Mouse (Mus musculus): ENCODE data around the gene Ppp1r9a. TPM values are rescaled to one million over a fixed set of nuclear protein-coding genes. Genes with fewer than 3 reads are reported as not detected.
A peak's percentile ranks its signal among the peaks of the same experiment; 100 is the strongest.

The Ppp1r9a gene
- polyA plus RNA-seq, 1 experiment, result 3.5 TPM

- WGBS, result 78% methylated on average over 5 of the region's 5 CpGs
- H3K4me3 ChIP-seq (replicated peaks; ENCODE audit: control insufficient read depth, low read depth, low read length), result no peak overlapping the region
- no peaks in the 10 kb centered on the region for H3K4me1 ChIP-seq (ENCODE audit: control insufficient read depth, insufficient read depth, low read length)
- TF ChIP-seq POLR2A (IDR thresholded peaks at IDR 0.05; ENCODE audit: borderline replicate concordance, control insufficient read depth, low read depth, low read length) (no peak), CTCF (IDR thresholded peaks at IDR 0.05; ENCODE audit: control insufficient read depth, insufficient read depth, low read length) (no peak)
- no peak overlapping the region for H3K27ac ChIP-seq (ENCODE audit: control insufficient read depth, insufficient read depth, low read depth, low read length, poor library complexity)
Measured at GRCm38 (mm10) chr6:5080496-5080895, 177.8 kb downstream of the Ppp1r9a start.

GRCm38 (mm10) chr6:5081099-5081498 lies 178.4 kb downstream of the Ppp1r9a start:
- no peak overlapping the region for H3K27ac ChIP-seq (ENCODE audit: control insufficient read depth, insufficient read depth, low read depth, low read length, poor library complexity)
- TF ChIP-seq POLR2A (IDR thresholded peaks at IDR 0.05; ENCODE audit: borderline replicate concordance, control insufficient read depth, low read depth, low read length) (no peak), CTCF (IDR thresholded peaks at IDR 0.05; ENCODE audit: control insufficient read depth, insufficient read depth, low read length) (no peak)
- WGBS, result 7% methylated on average over 8 of the region's 8 CpGs
- no peaks in the 10 kb centered on the region for H3K4me1 ChIP-seq (ENCODE audit: control insufficient read depth, insufficient read depth, low read length)
- no peak overlapping the region for H3K4me3 ChIP-seq (replicated peaks; ENCODE audit: control insufficient read depth, low read depth, low read length)

GRCm38 (mm10) chr6:5082144-5082543 lies 179.4 kb downstream of the Ppp1r9a start:
- Histone ChIP-seq H3K4me1 (ENCODE audit: control insufficient read depth, insufficient read depth, low read length) (no peaks in the 10 kb centered on the region), H3K27ac (ENCODE audit: control insufficient read depth, insufficient read depth, low read depth, low read length, poor library complexity) (no peak overlapping the region), H3K4me3 (replicated peaks; ENCODE audit: control insufficient read depth, low read depth, low read length) (no peak overlapping the region)
- no peak for TF ChIP-seq CTCF (IDR thresholded peaks at IDR 0.05; ENCODE audit: control insufficient read depth, insufficient read depth, low read length)
- no peak for TF ChIP-seq POLR2A (IDR thresholded peaks at IDR 0.05; ENCODE audit: borderline replicate concordance, control insufficient read depth, low read depth, low read length)

GRCm38 (mm10) chr6:5082740-5083139 lies 180.0 kb downstream of the Ppp1r9a start:
- WGBS, result 72% methylated on average over 2 of the region's 2 CpGs
- Histone ChIP-seq H3K4me3 (replicated peaks; ENCODE audit: control insufficient read depth, low read depth, low read length) (no peak overlapping the region), H3K4me1 (ENCODE audit: control insufficient read depth, insufficient read depth, low read length) (no peaks in the 10 kb centered on the region), H3K27ac (ENCODE audit: control insufficient read depth, insufficient read depth, low read depth, low read length, poor library complexity) (no peak overlapping the region)
- no peak for TF ChIP-seq POLR2A (IDR thresholded peaks at IDR 0.05; ENCODE audit: borderline replicate concordance, control insufficient read depth, low read depth, low read length)
- no peak for TF ChIP-seq CTCF (IDR thresholded peaks at IDR 0.05; ENCODE audit: control insufficient read depth, insufficient read depth, low read length)

GRCm38 (mm10) chr6:5083957-5084356 lies 181.2 kb downstream of the Ppp1r9a start:
- no peak overlapping the region for H3K27ac ChIP-seq (ENCODE audit: control insufficient read depth, insufficient read depth, low read depth, low read length, poor library complexity)
- no peaks in the 10 kb centered on the region for H3K4me1 ChIP-seq (ENCODE audit: control insufficient read depth, insufficient read depth, low read length)
- no peak overlapping the region for H3K4me3 ChIP-seq (replicated peaks; ENCODE audit: control insufficient read depth, low read depth, low read length)
- TF ChIP-seq CTCF (IDR thresholded peaks at IDR 0.05; ENCODE audit: control insufficient read depth, insufficient read depth, low read length), result no peak
- TF ChIP-seq POLR2A (IDR thresholded peaks at IDR 0.05; ENCODE audit: borderline replicate concordance, control insufficient read depth, low read depth, low read length), result no peak
- WGBS, result 42% methylated on average over 4 of the region's 4 CpGs

GRCm38 (mm10) chr6:5091873-5092272 lies 189.2 kb downstream of the Ppp1r9a start:
- TF ChIP-seq POLR2A (IDR thresholded peaks at IDR 0.05; ENCODE audit: borderline replicate concordance, control insufficient read depth, low read depth, low read length), result no peak
- no peak for TF ChIP-seq CTCF (IDR thresholded peaks at IDR 0.05; ENCODE audit: control insufficient read depth, insufficient read depth, low read length)
- Histone ChIP-seq H3K4me1 (ENCODE audit: control insufficient read depth, insufficient read depth, low read length) (peaks cover 4% of the 10 kb centered on the region), H3K4me3 (replicated peaks; ENCODE audit: control insufficient read depth, low read depth, low read length) (no peak overlapping the region), H3K27ac (ENCODE audit: control insufficient read depth, insufficient read depth, low read depth, low read length, poor library complexity) (no peak overlapping the region)
- WGBS, result 84% methylated on average over 7 of the region's 7 CpGs

- H3K4me1 ChIP-seq (ENCODE audit: control insufficient read depth, insufficient read depth, low read length), result peaks cover 4% of the 10 kb centered on the region
- H3K4me3 ChIP-seq (replicated peaks; ENCODE audit: control insufficient read depth, low read depth, low read length), result no peak overlapping the region
- TF ChIP-seq POLR2A (IDR thresholded peaks at IDR 0.05; ENCODE audit: borderline replicate concordance, control insufficient read depth, low read depth, low read length) (no peak), CTCF (IDR thresholded peaks at IDR 0.05; ENCODE audit: control insufficient read depth, insufficient read depth, low read length) (no peak)
- H3K27ac ChIP-seq (ENCODE audit: control insufficient read depth, insufficient read depth, low read depth, low read length, poor library complexity), result no peak overlapping the region
- 38% methylated on average over 4 of the region's 4 CpGs for WGBS
Measured at GRCm38 (mm10) chr6:5092795-5093194, 190.1 kb downstream of the Ppp1r9a start.

- H3K4me1 ChIP-seq (ENCODE audit: control insufficient read depth, insufficient read depth, low read length), result peaks cover 4% of the 10 kb centered on the region
- H3K27ac ChIP-seq (ENCODE audit: control insufficient read depth, insufficient read depth, low read depth, low read length, poor library complexity), result peak overlapping the region; percentile 35; the same call in 1 of the 2 replicates
- WGBS, result 2% methylated on average over 4 of the region's 4 CpGs
- TF ChIP-seq CTCF (IDR thresholded peaks at IDR 0.05; ENCODE audit: control insufficient read depth, insufficient read depth, low read length) (no peak), POLR2A (IDR thresholded peaks at IDR 0.05; ENCODE audit: borderline replicate concordance, control insufficient read depth, low read depth, low read length) (no peak)
- no peak overlapping the region for H3K4me3 ChIP-seq (replicated peaks; ENCODE audit: control insufficient read depth, low read depth, low read length)
Measured at GRCm38 (mm10) chr6:5093516-5093915, 190.8 kb downstream of the Ppp1r9a start.

- no peak overlapping the region for H3K4me3 ChIP-seq (replicated peaks; ENCODE audit: control insufficient read depth, low read depth, low read length)
- no peak for TF ChIP-seq POLR2A (IDR thresholded peaks at IDR 0.05; ENCODE audit: borderline replicate concordance, control insufficient read depth, low read depth, low read length)
- no peak for TF ChIP-seq CTCF (IDR thresholded peaks at IDR 0.05; ENCODE audit: control insufficient read depth, insufficient read depth, low read length)
- 86% methylated on average over 9 of the region's 9 CpGs for WGBS
- H3K4me1 ChIP-seq (ENCODE audit: control insufficient read depth, insufficient read depth, low read length), result peaks cover 4% of the 10 kb centered on the region
- H3K27ac ChIP-seq (ENCODE audit: control insufficient read depth, insufficient read depth, low read depth, low read length, poor library complexity), result no peak overlapping the region
Measured at GRCm38 (mm10) chr6:5095365-5095973, 192.8 kb downstream of the Ppp1r9a start.
